Mouse (Mus musculus) E14TG2a.4 (cell line): ENCODE measurements at regions not wholly inside any gene's neighbourhood (a gene's known extent, or its start where the extent isn't known, plus 50 kb on each side); places are given as distances from the start of the nearest gene placed in this dataset.

ENCODE experiments used
- CTCF ChIP-seq: conservative IDR thresholded peaks from 2 replicates; pipeline ENCODE4 v1.5.1; 2014; ENCODE audit warnings: low read length
- NANOG ChIP-seq: IDR thresholded peaks from 2 replicates; pipeline ENCODE4 v1.6.1; 2014; ENCODE audit warnings: borderline replicate concordance, low read length, mixed read lengths
- POU5F1 ChIP-seq: IDR thresholded peaks from 2 replicates; pipeline ENCODE4 v1.6.1; 2014; ENCODE audit warnings: low read length, borderline replicate concordance

DNA sequence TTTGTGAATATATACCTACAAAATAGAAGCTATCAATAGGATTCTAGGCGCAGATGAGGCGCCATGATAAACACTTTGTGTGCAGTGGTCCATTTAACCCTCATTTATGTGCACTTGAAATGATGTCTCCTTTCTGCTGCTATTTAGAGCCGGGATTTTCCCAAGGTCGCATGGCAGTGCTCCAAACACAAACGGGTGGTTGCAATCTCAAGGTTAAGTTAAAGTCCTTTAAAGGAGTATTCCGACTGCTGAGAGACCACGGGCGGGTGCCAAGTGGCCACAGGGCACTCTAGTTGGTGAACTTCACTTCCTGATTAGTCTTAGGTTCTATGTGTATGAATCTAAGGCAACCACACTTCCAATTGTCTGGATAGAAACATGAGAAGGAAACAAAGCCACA lies 309.6 kb downstream of the Adgrl2 start:
- TF ChIP-seq CTCF, result no peak
- TF ChIP-seq NANOG, result no peak
- TF ChIP-seq POU5F1, result no peak
